Mouse (Mus musculus): ENCODE data around the gene Prpf39. TPM values are rescaled to one million over a fixed set of nuclear protein-coding genes. Genes with fewer than 3 reads are reported as not detected.

Prpf39 gene
- 10 to 100 TPM; 11.1 to 13.5 TPM for total RNA-seq (2021)
- long read RNA-seq, experiment 1, full-length matches to known transcripts, result 1 of 2 reads
- long read RNA-seq, experiment 1, partial matches to known transcripts, result 0 of 2 reads
- long read RNA-seq, experiment 1, other reads (novel, unspliced or antisense), result 1 of 2 reads
- long read RNA-seq, experiment 2, full-length matches to known transcripts, result 3 of 5 reads
- long read RNA-seq, experiment 2, partial matches to known transcripts, result 0 of 5 reads
- long read RNA-seq, experiment 2, other reads (novel, unspliced or antisense), result 2 of 5 reads

DNA sequence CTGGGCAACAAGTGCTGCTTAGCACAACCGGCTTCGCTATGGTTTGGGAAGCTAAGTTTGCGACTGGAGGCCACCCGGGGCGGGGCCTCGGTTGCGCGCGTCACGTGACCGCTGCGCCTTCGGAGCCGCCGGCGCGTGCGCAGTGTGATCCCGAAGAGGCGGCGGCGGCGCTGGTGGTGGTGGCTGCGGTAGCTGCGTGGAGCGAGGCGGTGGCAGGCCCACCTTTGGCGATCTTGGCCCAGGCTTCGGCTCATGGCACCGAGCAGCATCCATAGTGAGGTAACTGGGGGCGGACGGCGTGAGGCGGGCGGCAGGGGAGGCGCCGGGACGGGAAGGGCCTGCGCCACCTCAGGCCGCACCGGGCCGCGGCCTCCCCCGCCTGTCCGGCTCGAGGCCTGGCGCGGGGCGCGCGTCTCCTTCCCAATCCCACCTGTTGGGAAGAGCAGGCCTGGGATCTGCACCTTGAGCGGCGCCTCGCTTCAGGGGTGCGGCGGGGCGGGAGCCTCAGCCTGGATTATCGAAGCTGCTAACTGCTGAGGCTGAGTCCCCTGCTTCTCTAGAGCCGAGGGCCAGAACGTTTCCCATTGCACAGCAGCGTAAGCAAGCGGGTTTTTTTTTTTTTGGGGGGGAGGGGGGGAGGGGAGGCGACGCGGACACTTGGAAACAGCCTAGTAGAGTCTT lies at the start of gene Prpf39:
Prpf39 (plus strand) TSS at position 144 of the 681 bp plus-strand sequence.
- DNase-seq, result peak; percentile 93
- intact Hi-C loops (cut with DNase I; ENCODE audit: low total_unique reads), result loop anchor here (5.0 kb wide), 1 partner anchor 41 kb away; the partner anchor contains the start of gene Fancm

DNA sequence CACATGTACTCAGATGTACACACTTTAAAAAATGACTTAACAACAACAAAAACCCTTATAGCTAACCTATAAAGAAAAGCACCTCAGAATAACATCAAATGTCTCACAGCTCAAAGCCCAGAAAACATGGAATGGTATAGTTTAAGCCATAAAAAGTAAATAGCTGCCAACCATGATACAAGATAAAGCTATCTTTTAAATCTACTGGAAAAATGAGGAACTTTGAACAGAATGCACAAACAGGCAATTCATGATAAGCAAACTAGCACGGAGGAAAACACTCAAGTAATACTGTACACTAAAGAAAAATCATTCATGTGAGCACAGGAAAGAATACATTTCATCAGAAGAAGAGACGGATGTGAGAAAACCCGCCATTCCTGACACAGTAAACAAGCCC lies 28.4 kb upstream of the Prpf39 start:
- intact Hi-C loops (cut with DNase I; ENCODE audit: low total_unique reads), result loop anchor here (10.0 kb wide), 1 partner anchor 47 kb away; no protein-coding TSS in a partner anchor
- no peak for DNase-seq

DNA sequence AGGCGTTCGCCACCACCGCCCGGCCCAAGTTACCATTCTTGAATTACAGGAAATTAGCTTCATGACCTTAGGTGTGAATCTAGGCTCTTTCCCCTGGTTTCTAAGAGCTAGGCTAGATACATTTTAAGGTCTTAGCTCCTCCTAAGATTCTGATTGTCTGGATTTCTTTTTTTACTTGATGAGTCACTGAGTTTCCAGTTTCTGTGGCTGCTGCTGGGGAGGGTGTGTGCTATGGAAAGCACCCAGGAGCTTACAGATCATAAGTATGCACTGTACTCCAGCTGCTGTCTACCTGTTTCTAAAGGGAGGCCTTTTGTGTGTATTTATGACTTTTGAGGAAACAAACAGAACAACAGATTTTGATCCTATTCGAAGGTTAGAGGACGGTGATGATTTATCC lies 13.3 kb upstream of the Prpf39 start:
- DNase-seq, result no peak
- intact Hi-C loops (cut with DNase I; ENCODE audit: low total_unique reads), result no loop called here

DNA sequence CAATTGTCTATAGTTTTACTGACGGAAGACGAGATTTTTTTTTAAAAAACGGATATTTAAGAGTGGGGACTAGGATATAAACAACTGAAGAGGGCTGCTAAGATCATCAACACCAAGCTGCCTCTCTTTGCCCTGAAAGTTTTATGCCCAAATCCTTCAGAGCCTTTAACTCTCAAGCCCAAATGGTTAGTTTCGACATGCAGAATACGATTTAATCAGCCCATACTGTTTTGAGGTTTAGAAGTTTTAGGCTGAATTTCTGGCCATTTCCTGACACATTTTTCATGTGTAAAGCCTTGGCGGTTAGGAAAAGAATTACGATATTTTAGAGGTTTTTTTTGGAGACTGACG lies 319 bp upstream of the Prpf39 start:
- intact Hi-C loops (cut with DNase I; ENCODE audit: low total_unique reads), result loop anchor here (5.0 kb wide), 1 partner anchor 41 kb away; the partner anchor contains the start of gene Fancm
- no peak for DNase-seq

DNA sequence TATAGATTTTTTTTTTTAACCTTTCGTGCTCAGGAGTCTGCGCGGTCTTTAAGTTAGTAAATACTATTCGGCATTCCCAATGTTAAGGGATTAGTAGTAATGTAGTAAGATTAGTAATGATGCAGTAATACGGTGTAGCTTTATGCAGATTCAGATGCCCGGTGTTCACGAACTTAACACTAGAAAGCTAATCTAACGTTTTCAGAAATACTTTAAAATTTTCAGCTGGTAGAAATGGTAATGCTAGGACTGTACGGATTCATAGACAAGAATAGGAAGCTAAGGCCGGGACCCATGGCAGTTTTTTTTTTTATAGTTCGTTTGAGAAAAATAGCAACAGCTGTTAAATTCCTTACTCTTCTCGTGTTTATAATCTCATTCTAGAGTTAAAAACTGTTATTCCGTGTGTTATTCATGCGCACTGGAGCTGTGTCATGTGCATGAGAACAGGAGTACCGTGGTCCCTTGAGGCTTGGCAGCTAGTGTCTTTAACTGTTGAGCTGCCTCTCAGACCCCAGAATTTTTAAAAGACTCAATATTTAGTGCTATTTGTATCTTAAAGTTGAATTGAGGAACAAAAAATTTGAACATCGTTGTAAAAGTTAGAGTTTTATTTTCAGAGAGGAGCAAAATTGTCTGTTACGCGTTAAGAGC lies 886 bp downstream of the Prpf39 start:
- DNase-seq, result peak; percentile 8
- intact Hi-C loops (cut with DNase I; ENCODE audit: low total_unique reads), result loop anchor here (5.0 kb wide), 1 partner anchor 40 kb away; the partner anchor contains the start of gene Fancm

DNA sequence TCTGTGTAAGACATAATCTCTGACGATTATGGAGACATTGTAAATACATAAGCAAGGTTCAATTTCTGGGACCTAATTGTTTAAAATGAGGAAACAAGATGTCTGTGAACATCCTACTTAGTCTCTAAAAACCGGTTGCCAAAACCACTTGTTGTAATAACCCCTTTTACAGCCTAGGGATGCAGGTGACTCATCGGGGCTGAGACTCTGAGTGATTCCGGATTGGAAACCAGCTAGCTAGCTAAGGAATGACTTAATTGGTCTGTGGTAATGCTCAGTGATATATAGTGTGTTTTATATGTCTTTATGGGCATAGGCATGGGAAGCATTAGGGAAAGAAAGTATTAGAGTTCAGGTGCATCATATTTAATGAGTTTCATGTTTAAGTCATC lies 1.4 kb downstream of the Prpf39 start:
- intact Hi-C loops (cut with DNase I; ENCODE audit: low total_unique reads), result loop anchor here (5.0 kb wide), 1 partner anchor 40 kb away; the partner anchor contains the start of gene Fancm
- no peak for DNase-seq

DNA sequence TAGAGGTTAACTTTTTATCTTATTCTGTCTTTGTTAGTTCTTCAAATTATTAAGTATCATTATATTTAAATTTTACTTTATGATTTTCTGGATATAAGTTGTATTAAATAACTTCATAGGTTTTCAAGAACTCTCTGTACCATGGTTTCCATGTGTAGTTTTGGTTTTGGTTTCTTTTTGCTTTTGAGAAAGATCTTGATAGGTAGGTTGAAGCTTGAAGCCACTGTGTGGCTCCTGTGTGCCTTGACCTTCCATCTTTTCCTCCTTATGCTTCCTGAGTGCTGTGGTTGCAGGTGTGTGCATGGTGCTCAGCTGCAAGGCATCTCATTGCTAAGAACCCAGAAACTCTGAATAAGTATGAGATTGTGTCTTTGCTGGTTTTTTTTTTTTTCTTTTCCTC lies 12.7 kb downstream of the Prpf39 start:
- intact Hi-C loops (cut with DNase I; ENCODE audit: low total_unique reads), result no loop called here
- DNase-seq, result no peak

DNA sequence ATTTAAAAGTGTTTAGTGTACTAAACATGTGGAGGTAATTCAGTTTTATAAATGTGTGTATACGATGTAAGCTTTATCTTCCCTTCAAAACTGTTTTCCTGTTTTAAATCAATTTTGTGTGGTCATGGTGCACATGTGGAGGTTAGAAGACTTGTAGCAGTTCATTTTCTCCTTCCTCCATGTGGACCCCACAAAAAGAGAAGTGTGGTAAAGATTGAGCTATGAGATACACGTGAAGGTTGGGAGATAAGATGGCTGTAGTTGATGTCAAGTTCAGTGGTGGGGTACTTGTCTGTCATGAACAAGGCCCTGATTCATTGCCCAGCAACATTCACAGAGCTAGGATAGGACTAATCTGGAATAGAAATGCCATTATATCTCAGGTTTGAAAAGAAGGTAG lies 22.1 kb downstream of the Prpf39 start:
- intact Hi-C loops (cut with DNase I; ENCODE audit: low total_unique reads), result loop anchor here (10.0 kb wide), 1 partner anchor 53 kb away; no protein-coding TSS in a partner anchor
- no peak for DNase-seq

DNA sequence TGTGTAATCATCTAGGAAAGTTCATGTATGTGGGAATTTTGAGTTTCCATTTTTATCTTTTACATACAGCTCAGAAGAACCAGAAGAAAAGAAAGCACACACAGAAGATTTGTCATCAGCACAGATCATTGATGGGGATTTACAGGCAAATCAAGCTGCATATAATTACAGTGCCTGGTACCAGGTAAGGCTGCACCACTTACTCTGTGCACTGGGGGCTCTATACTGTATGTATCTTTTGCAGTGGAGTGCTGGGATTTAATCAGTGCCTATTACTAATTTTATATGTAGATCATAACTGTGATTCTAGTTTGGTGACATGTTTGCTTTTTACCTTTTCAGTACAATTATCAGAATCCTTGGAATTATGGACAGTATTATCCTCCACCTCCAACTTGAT lies 24.9 kb downstream of the Prpf39 start:
- intact Hi-C loops (cut with DNase I; ENCODE audit: low total_unique reads), result no loop called here
- DNase-seq, result no peak

DNA sequence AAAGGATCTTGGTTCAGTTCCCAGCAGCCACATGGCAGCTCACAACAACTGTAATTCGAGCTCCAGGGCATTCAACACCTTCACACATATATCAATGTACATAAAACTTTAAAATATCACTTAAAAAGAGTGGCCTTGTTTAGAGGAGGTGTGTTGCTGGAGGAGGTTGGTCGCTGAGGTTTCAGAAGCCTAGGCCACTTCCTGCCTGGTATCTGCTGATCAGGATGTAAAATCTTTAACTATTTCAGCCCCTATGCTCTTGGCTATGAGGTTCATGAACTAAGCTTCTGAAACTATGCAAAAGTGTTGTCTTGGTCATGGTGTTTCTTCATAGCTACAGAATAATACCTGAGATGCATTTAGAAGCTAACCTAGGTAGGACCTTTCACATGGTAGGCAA lies 29.1 kb downstream of the Prpf39 start:
- no peak for DNase-seq

DNA sequence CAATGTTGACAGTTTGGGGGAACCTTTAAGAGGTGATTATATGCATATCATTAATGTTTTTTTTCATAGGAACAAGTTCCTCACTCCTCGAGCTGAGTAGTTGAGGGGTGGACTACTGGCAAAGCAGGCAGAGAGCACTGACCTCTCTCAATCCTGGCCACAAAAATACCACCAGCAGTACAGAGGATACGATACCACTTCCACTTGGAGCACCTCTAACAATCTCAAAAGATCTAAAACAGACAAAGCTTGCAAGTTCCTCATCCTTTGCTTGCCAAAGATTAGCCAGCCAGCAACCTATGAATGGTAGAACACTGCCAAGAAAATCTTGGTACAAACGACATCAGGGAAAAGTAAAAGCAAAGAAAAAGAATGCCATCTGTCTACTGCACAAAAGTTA lies 30.1 kb downstream of the Prpf39 start:
- intact Hi-C loops (cut with DNase I; ENCODE audit: low total_unique reads), result no loop called here
- no peak for DNase-seq

More for the DNA sequence above, 29.1 kb downstream of the Prpf39 start:
- intact Hi-C loops (cut with DNase I; ENCODE audit: low total_unique reads), result no loop called here

DNA sequence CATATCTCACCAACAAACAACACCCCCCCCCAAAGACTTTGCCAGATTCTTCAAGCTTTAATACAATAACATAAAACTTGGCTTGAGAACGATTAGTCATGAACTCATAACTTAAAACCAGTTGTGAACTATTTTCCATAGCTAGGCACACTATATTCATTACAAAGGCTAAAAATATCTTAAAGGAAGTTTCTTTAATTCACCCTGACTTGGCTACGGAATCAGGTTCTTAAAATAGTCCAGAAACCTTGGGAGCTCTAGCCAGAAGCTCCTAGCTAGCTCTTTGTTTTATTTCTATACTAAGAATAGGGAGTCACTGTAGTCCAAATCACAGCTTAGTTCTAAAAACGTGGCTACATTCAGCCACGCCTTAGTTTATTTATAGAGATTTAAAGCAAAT lies 32.3 kb downstream of the Prpf39 start:
- intact Hi-C loops (cut with DNase I; ENCODE audit: low total_unique reads), result no loop called here
- DNase-seq, result no peak

DNA sequence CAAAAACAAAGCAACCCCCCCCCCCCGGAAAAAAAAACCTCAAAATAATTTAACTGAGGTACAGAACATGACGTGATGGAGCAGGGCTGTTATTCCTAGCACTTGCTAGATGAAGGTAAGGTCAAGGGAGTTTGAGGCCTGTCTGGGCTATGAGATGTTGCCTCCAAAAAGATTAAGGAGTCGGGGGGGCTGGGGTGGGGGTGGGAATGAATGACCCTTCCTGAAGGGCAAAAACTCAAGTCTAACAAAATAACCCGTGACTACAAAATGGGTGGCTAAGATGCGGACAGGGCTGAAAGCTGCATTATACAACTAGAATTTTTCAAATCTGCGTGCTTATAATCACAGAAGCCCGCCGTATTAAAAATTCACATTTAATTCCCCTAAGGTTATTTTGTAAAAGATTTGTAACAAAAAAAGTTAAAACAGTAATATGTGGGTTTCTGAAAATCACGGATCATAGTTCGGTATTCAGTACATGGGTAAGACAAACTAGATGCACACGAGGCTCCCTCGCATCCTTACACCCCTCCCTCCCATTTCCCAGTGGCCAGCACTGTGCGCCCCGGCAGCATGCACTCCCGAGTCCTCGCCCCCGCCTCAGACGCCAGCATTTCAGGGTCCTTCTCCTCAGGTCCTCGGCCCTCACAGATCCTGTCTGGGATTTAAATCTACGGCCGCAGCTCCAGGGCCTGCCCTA lies 36.9 kb downstream of the Prpf39 start:
- DNase-seq, result no peak
- intact Hi-C loops (cut with DNase I; ENCODE audit: low total_unique reads), result no loop called here

DNA sequence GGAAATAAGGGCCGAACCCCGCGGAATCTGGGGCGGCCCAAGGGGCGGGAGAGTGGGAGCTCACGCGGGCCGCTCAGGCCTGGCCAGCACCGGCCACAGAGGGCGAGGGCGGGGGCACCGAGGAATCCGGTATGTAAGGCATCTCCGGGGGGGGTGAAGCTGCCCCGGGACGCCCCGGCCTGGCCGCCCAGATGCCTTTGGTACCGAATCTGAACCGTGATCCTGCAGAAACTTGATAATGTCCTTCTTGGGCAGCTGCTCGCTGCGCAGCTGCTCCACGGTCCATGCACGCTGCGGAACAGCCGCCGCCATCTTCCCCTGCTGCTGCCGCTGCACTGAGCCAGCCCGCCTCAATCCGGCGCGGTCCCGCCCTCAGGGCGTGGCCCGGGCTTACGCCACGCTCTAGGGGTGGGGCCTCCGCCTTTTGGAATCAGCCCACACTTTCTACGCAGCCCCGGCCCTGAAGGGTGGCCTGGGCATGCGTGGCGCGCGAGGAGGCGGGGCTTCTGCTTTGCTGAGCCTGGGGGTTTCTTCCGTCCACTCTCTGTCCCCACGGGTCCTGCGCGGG lies 37.6 kb downstream of the Prpf39 start, which contains the start of gene Fkbp3:
Fkbp3 (minus strand) TSS at position 397 of the 568 bp plus-strand sequence.
- DNase-seq, result peak; percentile 97
- intact Hi-C loops (cut with DNase I; ENCODE audit: low total_unique reads), result no loop called here

DNA sequence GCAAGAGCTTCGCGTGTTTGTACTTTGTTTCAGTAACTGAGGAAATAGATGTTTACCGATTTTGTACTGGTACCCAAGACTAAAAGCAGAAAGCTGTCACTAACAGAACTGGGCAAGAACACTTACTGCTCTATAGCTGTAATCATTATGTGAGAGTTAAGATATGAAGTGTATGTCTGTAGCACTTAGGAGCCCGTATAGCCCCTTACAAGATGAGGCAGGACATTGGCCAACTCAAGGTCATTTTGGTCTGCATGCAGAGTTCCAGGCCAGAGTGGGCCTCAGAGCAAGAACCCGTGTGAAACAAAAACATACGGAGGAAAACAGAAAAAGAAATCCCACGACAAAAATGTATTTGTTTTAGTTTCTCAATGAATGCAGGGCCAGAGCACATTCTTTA lies 38.5 kb downstream of the Prpf39 start:
- intact Hi-C loops (cut with DNase I; ENCODE audit: low total_unique reads), result loop anchor here (5.0 kb wide), 1 partner anchor 37 kb away; the partner anchor contains the start of gene Prpf39
- no peak for DNase-seq

DNA sequence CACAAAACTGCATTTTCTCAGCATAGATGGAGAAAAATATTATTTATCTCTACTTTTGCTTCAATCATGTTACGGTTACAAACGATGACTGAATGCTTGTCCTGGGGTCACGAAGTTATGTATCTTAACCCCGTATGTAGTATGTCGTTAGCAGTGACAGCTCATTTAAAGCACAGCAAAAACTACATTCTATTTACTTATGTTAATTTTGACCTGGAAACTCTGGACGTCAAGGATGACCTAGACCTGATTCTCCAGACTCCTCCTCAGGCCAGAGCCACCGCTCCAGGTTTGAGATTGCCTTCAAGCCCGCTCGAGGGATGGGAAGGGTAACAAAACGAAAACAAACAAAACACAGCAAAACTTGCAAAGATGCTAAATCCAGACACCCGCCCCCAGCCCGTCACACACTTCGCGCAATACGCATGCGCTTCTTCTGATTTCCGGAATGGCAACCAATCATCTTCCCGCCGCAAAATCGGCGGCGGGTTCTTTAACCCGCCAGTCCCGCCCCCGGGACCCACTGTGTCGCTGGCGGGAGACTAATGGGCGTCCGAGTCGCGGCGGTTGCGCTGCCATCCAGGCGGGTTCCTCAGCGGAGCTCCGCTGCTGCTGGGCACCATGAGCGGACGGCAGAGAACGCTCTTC lies 39.1 kb downstream of the Prpf39 start, which contains the start of gene Fancm:
Fancm (plus strand) TSS at position 519 of the 648 bp plus-strand sequence.
- DNase-seq, result peak; percentile 90
- intact Hi-C loops (cut with DNase I; ENCODE audit: low total_unique reads), result loop anchor here (5.0 kb wide), 1 partner anchor 38 kb away; the partner anchor contains the start of gene Prpf39

DNA sequence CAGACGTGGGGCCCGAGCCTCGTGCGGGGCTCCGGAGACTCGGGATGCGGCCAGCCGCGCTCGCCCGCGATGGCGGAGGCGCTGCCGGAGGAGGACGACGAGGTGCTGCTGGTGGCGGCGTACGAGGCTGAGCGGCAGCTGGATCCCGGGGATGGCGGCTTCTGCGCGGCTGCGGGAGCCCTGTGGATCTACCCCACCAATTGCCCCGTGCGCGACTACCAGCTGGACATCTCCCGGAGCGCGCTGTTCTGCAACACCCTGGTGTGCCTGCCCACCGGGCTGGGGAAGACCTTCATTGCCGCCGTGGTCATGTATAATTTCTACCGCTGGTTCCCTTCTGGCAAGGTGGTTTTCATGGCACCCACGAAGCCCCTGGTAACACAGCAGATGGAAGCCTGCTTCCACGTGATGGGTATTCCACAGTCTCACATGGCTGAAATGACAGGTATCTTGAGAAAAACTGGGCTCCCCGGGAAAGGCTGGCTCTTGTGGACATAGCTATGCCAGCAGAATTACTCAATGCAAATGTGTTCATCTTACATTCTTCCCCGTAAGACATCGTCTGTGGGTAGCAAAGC lies 39.7 kb downstream of the Prpf39 start:
- DNase-seq, result no peak
- intact Hi-C loops (cut with DNase I; ENCODE audit: low total_unique reads), result loop anchor here (5.0 kb wide), 1 partner anchor 39 kb away; the partner anchor contains the start of gene Prpf39

DNA sequence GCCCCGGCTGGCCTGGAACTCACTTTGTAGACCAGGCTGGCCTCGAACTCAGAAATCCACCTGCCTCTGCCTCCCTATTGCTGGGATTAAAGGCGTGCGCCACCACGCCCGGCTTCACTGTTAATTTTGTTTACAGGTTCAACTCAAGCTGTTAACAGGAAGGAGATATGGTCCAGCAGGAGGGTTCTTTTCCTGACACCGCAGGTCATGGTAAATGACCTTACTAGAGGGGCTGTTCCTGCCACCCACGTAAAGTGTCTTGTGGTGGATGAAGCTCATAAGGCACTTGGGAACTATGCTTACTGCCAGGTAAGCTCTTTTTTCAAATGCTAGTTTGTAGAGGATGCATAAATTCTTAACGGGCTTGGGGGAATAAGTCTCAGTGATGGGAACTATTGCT lies 40.8 kb downstream of the Prpf39 start:
- DNase-seq, result no peak
- intact Hi-C loops (cut with DNase I; ENCODE audit: low total_unique reads), result loop anchor here (5.0 kb wide), 1 partner anchor 40 kb away; the partner anchor contains the start of gene Prpf39

Data from gastrocnemius, postnatal 14 days (tissue).